Mouse (Mus musculus): ENCODE results near the gene Agtr1a.

GRCm38 (mm10) chr13:30332581-30332980 is 3.7 kb upstream of the Agtr1a start:
- no peak for TF ChIP-seq CTCF (IDR thresholded peaks at IDR 0.05; ENCODE audit: low read depth, low read length)
- no peak for TF ChIP-seq POLR2A (IDR thresholded peaks at IDR 0.05; ENCODE audit: insufficient read depth, low read length)

Data from ES-Bruce4 (cell line).